Comparison of ENCODE assay signal across 26 mouse cellular contexts in genomic region chr1:129180174-129180759, GRCm38 (mm10).
DNase-seq lines count a peak whose midpoint lies in the region; ATAC-seq and TF ChIP-seq lines count a peak whose summit lies in the region.
"Had no signal": no experiment of that assay in that cellular context is flagged by ENCODE, and none has a peak within 500 bp of the region (broad histone marks: within the 10 kb centered on the region; RNA-seq: fewer than 3 reads in every experiment).

No protein-coding gene starts in this region.

- TF ChIP-seq POLR2A in brain, embryonic 14.5 days (IDR thresholded peaks at IDR 0.05; ENCODE audit: borderline replicate concordance, extremely low read depth, insufficient read depth, insufficient read length, poor library complexity, severe bottlenecking) = no peak

- TF ChIP-seq CTCF in left cerebral cortex, adult 2 months (IDR thresholded peaks at IDR 0.05) = no peak
- no peak for TF ChIP-seq CTCF in brain, embryonic 14.5 days (IDR thresholded peaks at IDR 0.05; ENCODE audit: borderline replicate concordance, extremely low read depth, insufficient read depth, insufficient read length)

- no peak for DNase-seq in frontal cortex, postnatal 25 days (ENCODE audit: low spot score in 2 of 2)
- DNase-seq in left cerebral cortex, adult 9 months (ENCODE audit: low spot score in 2 of 2) = peak; percentile 19 to 42
- no peak for DNase-seq in left cerebral cortex, adult 2 months (ENCODE audit: extremely low spot score in 1 of 2, low spot score in 2 of 2)
- peak; percentile 46 for DNase-seq in brain, embryonic 14.5 days (ENCODE audit: low read depth)
- peak; percentile 1 to 41 for DNase-seq in frontal cortex, postnatal 36 days (ENCODE audit: low spot score in 2 of 2)
- DNase-seq in liver = no peak
- DNase-seq: adrenal gland, postnatal 36 days; cerebellum, adult 18-20 months; cerebellum, postnatal 14 days; gastrocnemius, postnatal 14 days; heart, adult 11 months; heart, postnatal 10 days; kidney, adult 9 months; kidney, postnatal 25 days; liver, postnatal 0 days; thymus, postnatal 14 days had no signal

- no peak overlapping the region for H3K4me3 ChIP-seq in left cerebral cortex, adult 2 months
- H3K4me3 ChIP-seq: heart, embryonic 12.5 days; myocyte; neural tube, embryonic 13.5 days had no signal

- no peak overlapping the region for H3K27ac ChIP-seq in left cerebral cortex, adult 2 months
- H3K27ac ChIP-seq: hindbrain, postnatal 0 days; macrophage; neural tube, embryonic 13.5 days had no signal

- intact Hi-C loops in left cerebral cortex, adult 2 months (cut with DNase I) = loop anchor here (5.0 kb wide), 2 partner anchors 302 to 303 kb away; no protein-coding TSS in a partner anchor

- peak; percentile 100 for ATAC-seq in frontal cortex, adult (ENCODE audit: low TSS enrichment)
- ATAC-seq: hindbrain, postnatal 0 days; intestine, embryonic 16.5 days; liver, postnatal 0 days; lung, postnatal 0 days; midbrain, embryonic 16.5 days; Patski had no signal

Comparison
In these comparisons a context has a peak if more than half of its experiments do, and no peak if none do; other contexts are left out.
1. DNase-seq: peak in left cerebral cortex, adult 9 months (2 of 2), brain, embryonic 14.5 days (single experiment) and frontal cortex, postnatal 36 days (2 of 2); none in frontal cortex, postnatal 25 days (0 of 2), left cerebral cortex, adult 2 months (0 of 2) and liver (single experiment).